Mouse (Mus musculus) thymus, adult 18-20 months (tissue): Measurements from ENCODE around the gene Reln.

ENCODE experiments used
- DNase-seq, 2 experiments: peaks; one replicate each; pipeline ENCODE4 v3.0.0; 2022; ENCODE audit warnings: mixed read lengths in 2 of 2

Reln gene

GRCm38 (mm10) chr5:21920310-21920709, 424.2 kb downstream of the Reln start:
- no peak for DNase-seq

GRCm38 (mm10) chr5:21919281-21919780, 425.2 kb downstream of the Reln start:
- no peak for DNase-seq

GRCm38 (mm10) chr5:21915973-21916372, 428.5 kb downstream of the Reln start:
- DNase-seq: no peak

GRCm38 (mm10) chr5:21914776-21915175, 429.7 kb downstream of the Reln start:
- DNase-seq: no peak

- no peak for DNase-seq
These were observed 431.5 kb downstream of the Reln start for GRCm38 (mm10) chr5:21912835-21913530.

GRCm38 (mm10) chr5:21910726-21911125, 433.8 kb downstream of the Reln start:
- no peak for DNase-seq

- no peak for DNase-seq
These were observed 434.8 kb downstream of the Reln start for GRCm38 (mm10) chr5:21909713-21910112.

- DNase-seq: no peak
These were observed 443.1 kb downstream of the Reln start for GRCm38 (mm10) chr5:21901411-21901810.

GRCm38 (mm10) chr5:21900891-21901290, 443.6 kb downstream of the Reln start:
- no peak for DNase-seq

- DNase-seq: no peak
These were observed 445.6 kb downstream of the Reln start for GRCm38 (mm10) chr5:21898875-21899274.

GRCm38 (mm10) chr5:21896586-21896985, 447.9 kb downstream of the Reln start:
- DNase-seq: no peak

- no peak for DNase-seq
These were observed 450.3 kb downstream of the Reln start for GRCm38 (mm10) chr5:21894168-21894567.

GRCm38 (mm10) chr5:21866750-21867149, 477.8 kb downstream of the Reln start:
- no peak for DNase-seq

GRCm38 (mm10) chr5:21866311-21866712, 478.2 kb downstream of the Reln start:
- no peak for DNase-seq

- DNase-seq: no peak
These were observed 479.0 kb downstream of the Reln start, which contains the start of gene Slc26a5 for GRCm38 (mm10) chr5:21865346-21866107. Slc26a5 (minus strand) TSS chr5:21865604.

- no peak for DNase-seq
These were observed 485.8 kb downstream of the Reln start for GRCm38 (mm10) chr5:21858653-21859052.

- DNase-seq: no peak
These were observed 492.7 kb downstream of the Reln start for GRCm38 (mm10) chr5:21851679-21852340.

GRCm38 (mm10) chr5:21847438-21847837, 497.1 kb downstream of the Reln start:
- no peak for DNase-seq

GRCm38 (mm10) chr5:21846616-21847290, 497.7 kb downstream of the Reln start:
- DNase-seq: no peak

- no peak for DNase-seq
These were observed 499.8 kb downstream of the Reln start for GRCm38 (mm10) chr5:21844676-21845075.
